Mouse (Mus musculus): Measurements from ENCODE around the gene Cops9.

The Cops9 gene

DNA sequence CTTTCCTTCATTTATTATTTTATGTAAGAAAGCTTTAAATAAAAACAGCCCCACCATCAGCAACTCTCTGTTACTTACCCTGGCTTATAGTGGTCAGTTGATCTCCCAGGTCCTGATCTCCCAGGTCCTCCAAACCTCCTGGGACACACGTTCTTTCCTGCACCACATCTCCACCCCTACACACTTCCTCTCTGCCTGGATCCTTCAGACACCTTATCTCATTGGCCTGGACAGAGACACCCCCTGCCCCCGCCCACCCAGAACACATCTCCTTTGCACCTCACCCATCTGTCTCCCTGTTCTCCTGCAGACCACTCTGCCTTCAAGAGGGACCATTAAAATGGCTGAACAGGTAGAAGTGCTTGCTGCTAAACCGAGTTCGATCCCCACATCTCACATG lies 5.2 kb upstream of the Cops9 start:
- no peak for DNase-seq (ENCODE audit: low spot score in 2 of 2)

DNA sequence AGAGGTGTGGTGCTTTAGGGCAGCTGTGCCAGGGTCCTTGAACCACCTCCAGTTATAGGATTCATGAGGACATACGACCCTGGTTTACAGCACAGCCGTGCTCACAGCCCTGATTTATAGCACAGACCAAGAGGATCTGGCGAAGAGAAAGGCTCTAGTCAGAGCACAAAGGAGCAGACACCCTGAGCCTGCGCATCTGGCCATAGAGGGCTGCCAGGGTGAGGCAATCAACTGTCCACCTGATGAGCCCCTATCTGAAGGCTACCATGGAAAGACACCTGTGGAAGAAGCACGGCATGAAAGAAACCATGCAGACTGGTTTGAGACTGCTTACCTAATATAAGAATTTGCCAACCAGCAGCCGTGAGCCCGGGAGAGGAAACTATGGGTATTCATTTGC lies 4.8 kb upstream of the Cops9 start:
- DNase-seq (ENCODE audit: low spot score in 2 of 2): no peak

DNA sequence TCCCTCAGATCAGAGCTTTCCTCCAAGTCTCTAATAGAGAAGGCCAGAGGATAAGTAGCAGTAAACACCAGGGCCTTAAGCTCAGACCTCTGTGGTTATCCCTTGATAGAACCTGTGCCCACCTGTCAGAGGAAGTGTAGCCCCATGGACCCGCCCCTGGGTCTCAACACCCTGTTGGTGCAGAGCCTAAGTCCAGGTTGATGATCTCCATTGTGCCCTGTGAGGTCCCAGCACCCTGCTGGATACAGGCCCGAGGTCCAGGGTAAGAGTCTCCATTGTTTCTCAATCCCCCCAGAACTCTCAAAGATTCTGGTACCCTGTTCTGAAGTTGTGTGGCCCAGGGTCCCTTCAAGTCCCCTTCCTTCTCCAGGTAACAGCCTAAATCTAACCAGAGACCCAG lies 4.3 kb upstream of the Cops9 start:
- DNase-seq (ENCODE audit: low spot score in 2 of 2): no peak

DNA sequence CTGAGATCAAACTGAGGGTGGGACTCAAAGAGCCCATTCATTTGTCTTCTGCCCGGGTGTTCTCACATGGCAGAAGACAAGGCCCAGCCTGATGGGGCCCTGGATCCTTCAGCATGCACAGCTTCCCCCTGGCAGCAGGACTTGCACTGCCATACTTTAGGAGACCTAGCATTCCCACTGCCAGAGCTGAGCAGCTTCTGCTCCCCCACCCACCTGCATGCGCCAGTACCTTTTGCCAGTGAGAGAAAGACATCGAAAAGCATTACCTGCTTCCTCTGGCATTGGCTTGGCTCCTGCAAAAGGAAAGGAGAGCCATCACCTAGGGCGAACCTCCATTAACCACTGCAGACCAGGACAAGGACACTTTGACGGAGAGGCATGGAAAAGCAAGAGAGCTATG lies 3.1 kb upstream of the Cops9 start:
- no peak for DNase-seq (ENCODE audit: low spot score in 2 of 2)

DNA sequence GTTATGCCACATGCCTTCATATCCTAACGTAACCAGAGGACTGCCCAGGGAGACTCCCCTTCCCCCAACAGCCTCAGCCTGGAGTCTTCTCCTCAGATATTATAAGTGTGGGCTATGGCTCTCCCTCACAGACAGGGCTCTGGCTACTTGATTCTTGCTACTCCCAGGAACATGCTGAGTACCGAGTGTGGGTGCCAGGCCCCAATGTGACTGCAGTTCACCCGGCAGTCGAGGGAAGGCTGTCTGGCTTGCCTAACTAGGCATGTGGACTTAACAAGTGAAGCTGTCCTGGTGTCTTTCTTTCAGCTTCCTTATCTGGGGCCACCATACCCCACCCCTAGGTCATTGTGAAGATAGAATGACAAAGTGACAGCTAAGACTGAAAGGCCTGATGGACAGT lies 1.9 kb upstream of the Cops9 start:
- no peak for DNase-seq (ENCODE audit: low spot score in 2 of 2)

DNA sequence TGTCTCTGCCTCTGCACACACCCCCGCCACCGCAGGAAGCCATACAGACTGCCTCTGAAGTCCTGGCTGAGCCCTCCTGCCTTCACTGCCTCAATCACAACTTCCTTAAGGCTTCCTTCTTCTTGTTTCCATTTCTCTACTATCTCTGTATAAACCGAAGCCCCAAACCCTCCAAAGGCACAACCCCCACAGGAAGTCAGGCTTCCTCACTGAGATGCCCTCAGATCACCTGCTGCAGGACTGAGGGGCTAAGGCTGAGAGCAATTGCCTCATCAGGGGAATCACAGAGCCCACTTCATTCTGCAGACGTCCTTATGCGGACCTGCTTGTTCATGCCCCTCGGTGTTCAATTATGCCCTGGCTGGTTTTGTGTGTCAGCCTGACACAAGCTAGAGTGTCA lies 1.4 kb downstream of the Cops9 start:
- no peak for DNase-seq (ENCODE audit: low spot score in 2 of 2)

DNA sequence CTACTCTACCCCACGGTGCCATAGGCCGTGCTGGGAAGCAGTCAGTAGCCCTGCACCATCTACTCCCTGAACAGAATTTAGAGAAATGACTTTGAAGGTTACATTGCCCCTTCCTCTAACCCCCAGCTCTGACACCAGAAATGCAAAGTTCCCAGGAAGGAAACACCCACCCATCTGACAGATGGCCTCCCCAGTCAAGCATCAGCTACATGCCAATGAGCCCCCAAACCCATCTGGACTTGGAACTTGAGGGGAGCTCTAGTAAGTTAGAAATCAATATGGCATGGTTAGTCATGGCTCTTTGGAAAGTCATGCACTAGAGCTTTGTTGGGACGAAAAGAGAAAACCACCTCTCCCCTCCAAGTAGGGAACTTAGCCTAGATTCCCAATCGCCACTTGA lies 3.0 kb downstream of the Cops9 start:
- DNase-seq (ENCODE audit: low spot score in 2 of 2): no peak

DNA sequence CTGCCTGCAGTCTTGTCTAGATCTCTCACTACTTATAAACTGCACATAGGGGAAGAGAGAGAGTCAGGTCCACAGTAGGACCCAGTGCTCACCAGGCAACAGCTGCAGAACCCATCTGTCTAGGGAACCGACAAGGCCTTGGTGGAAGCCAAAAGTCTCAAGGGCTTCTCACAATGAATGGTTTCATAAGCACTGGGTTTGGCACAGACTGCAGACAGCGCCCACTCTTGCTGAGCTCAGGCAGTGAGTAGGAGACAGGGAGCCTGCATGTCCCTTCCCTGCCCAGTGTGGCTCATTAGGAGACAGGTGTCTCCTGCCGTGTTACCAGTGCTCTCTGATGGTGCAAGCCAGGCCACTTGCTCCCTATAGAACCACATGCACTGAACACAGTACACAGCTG lies 3.6 kb downstream of the Cops9 start:
- DNase-seq (ENCODE audit: low spot score in 2 of 2): no peak

DNA sequence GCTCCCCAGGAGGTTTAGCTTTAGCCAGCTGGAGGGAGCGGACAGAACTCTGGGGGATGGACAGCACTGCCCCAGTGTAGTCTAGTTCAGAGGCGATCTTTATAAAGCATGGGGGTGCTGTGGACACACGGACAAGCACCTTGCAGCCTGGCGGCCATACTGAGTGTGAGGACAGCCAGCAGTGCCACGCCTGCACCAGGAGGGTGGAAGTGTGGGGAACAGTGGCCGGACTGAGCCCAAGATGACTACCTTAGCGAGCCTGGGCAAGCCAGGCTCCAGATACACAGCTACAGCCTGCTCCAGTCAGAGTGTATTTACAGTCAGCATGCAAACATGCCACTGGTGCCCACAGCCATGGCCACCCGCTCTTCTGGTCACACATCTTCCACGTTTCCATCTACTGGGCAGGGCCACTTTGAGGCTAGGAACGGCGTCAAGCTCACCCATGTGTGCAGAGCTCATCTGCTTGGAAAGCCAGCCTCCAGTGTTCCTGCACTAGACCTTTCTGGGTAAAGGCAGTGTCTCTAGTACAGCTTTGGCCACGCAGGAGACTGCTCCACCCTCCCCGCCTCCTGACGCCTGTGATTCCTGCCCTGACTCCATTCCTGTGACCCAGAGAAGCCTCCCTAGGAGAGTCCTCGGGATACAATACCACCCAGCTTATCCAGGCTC lies 4.1 kb downstream of the Cops9 start:
- no peak for DNase-seq (ENCODE audit: low spot score in 2 of 2)

DNA sequence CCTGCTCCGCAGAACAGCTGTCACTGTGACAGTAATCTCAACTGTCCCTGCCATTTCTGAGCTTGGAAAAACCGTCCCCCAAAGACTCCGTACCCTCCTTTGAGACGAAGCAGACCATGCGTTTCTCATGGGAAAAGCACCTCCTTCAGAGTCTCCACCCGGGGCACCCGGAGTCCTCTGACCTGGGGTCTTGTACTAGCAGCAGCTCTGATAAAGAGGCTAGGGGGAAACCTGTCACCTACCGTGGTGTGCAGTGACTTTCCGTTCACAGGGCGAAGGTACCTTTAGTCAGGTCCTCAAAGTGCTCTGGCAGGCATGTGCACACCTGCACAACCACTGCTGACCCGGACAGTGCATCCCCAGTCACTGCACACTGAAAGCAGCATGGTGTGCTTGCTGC lies 5.1 kb downstream of the Cops9 start:
- no peak for DNase-seq (ENCODE audit: low spot score in 2 of 2)

DNA sequence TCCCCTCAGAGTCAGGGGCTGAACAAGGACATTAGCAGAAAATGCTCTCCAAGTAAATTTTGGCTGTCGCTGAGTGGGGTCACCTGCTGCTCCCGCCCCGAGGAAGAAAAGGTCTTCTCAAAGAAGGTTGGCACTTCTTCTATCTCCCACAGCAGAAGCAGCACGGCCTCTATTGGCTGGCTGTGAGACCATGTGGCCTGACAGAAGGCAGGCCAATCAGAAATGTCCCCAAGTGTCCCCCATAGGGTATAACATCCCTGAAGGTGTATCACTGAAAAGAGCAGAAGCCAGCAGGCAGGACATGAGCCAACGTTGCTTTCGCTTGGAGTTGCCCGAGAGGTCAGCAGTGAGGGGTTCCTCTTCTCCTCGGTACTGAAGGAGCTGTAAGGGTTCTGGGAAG lies 5.8 kb downstream of the Cops9 start:
- no peak for DNase-seq (ENCODE audit: low spot score in 2 of 2)

DNA sequence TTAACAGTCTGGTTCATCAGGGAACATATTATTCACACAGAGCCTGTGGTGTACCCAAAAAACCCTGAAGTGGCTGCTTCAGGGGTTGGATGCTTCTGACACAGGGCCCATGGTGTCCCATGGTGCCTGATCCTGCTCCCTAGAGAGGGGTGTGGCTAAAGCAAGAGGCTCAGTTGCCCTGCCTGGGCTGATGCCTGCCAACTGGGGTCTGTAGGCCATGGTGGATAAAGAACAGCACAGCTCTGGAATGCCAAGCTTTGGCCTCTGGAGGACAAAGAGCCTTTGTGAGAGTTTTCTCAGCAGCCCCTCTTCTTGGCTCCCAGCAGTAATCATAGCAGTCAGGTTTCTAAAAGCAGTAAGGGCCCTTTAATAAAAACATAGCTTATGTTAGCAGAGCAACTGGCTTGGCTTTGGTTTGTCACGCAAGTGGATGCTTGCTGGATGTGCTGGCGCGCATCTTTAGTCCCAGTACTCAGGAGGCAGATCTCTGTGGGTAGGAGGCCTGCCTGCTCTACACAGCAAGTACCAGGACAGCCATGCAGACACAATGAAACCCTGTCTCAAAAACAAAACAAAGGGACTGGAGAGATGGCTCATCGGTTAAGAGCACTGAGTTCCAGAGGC lies 6.7 kb downstream of the Cops9 start:
- DNase-seq (ENCODE audit: low spot score in 2 of 2): no peak

DNA sequence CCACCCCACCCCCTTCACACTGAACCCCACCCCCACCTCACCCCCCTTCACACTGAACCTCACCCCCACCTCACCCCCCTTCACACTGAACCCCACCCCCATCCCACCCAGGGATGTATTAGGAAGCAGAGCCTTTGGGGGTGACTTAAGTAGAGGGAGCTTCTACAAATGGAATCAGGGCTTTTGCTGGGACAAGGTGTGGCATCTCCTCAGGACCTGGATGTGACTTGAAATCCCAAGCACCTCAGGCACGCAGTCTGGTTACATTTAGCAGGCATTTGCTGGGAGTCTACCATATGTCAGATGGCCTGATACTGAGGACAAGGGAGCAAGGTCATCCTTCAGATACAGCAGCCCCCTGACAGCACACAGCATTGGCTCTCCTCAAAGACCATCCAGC lies 7.2 kb downstream of the Cops9 start:
- DNase-seq (ENCODE audit: low spot score in 2 of 2): no peak

DNA sequence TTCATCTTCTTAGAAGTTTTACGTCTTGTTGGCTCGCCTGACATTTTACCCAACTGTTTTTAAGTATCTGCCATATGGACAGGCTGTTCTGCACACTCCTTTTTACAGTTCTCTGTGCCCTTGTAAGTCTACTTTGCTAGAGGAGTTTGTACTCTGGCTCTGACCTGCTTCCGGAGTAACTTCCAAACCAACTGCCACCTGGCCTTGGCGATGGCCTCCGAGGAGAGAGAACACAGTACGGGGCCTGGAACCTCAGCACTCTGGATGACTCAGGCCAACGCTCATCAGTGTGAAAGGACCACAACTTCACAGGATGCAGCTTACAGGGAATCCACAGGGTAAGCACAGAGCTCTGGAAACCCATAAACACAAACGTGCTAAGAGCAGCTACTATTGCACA lies 8.1 kb downstream of the Cops9 start:
- DNase-seq (ENCODE audit: low spot score in 2 of 2): no peak

DNA sequence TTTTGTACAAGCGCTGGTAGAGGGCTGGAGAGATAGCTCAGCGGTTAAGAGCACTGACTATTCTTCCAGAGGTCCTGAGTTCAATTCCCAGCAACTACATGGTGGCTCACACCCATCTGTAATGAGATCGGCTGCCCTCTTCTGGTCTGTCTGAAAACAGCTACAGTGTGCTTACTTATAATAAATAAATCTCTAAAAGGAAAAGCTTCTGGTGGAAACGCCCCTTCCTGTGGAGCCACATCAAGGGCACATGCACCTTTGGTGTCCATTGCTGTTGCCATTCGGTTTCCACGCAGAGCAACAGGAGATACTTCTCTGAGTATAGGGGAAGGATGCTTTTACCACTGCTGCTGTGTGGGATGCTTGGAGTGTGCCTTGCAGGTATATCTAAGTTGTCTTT lies 8.8 kb downstream of the Cops9 start:
- DNase-seq (ENCODE audit: low spot score in 2 of 2): no peak

DNA sequence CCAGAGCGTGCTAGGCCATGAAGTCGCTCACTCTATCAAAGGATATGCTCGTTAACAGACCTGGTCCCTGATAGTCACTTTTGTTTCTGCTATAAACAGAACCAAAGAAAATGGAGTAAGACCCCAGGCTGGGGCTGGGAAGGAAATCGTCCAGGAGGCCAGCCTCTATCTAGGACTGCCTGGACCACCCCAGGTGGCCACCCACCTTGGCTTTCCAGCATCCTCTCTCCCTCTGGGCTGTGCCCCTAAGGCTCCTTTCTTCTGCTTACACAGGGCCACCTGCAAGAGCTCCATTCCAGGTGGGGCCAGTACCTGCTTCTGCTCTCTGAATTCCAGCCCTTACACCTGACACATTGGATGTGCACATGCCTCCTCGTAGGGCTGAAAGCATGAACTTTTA lies 9.6 kb downstream of the Cops9 start:
- no peak for DNase-seq (ENCODE audit: low spot score in 2 of 2)

DNA sequence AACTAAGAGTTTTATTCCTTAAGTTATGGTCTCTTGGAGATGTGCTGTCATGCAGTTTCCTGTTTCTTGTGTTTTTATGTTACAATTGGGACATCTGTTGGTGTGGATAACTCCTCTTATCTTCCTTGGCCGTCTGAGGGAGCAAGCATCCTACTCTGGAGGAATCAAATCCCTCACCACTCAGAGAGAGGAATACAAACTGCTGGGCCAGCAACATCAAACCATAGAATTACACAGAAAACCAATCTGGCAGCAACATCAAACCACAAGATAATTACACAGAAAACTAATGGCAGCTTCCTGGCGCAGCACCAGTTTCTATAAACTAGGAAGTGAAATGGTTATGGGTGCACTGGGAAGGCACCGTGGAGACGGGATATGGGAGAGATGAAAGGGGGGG lies 13.6 kb downstream of the Cops9 start:
- DNase-seq (ENCODE audit: low spot score in 2 of 2): no peak

DNA sequence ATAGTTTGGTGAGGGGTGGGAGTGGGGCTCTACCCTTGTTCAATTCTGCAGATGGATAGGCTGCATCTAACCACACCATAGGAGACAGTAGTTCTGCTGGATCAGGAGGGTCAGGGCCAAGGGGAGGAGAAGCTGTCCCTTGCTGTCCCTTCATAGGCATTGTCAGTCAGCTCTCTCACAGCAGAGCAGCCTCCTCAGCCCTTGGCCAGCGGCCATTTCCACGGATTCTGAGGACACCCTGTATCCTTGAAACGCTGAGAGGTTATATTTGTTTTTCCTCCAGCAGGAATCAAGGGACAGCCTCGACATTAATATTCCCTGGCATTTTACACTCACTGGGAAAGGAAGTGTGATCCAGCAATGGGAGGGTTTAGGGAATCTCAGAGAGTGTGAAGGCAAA lies 23.4 kb downstream of the Cops9 start:
- no peak for DNase-seq (ENCODE audit: low spot score in 2 of 2)

DNA sequence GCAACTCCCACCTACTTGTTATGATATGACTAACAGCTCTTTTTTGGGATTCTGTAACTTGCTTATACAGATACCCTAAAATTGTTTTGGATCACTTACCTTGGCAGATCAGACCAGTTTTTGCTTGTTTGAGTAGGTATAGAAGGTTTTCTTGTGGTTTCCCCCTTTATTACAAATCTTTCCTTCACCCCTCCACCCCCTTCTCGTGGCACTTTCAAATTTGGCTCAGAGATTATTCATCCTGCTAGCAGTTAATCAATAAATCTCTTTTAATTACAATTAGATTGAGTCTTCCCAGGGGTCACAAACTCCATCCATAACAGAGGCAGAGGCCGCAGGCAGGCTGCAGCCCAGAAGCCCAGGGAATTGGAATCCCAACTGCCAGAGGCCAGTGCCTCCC lies 24.3 kb downstream of the Cops9 start, which contains the start of gene Olfr12:
TSS of gene Olfr12 (plus strand) at position 301 of the 400 bp plus-strand sequence.
- no peak for DNase-seq (ENCODE audit: low spot score in 2 of 2)

DNA sequence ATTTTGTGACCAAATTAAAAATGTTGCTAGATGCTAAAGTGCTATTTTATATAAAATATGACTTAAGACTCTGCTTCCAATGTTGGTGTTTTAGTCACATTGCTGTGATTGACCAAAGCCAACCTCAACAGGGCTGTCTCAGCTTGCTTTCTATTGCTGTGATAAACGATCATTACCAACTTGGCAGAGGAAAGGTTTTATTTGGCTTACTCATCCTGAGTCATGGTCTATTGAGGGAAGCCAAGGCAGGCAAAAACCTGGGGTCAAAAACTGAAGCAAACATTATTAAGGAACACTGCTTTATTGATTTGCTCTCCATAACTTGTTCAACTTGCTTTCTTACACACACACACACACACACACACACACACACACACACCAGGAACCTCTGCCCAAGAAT lies 25.7 kb downstream of the Cops9 start:
- DNase-seq (ENCODE audit: low spot score in 2 of 2): no peak

DNA sequence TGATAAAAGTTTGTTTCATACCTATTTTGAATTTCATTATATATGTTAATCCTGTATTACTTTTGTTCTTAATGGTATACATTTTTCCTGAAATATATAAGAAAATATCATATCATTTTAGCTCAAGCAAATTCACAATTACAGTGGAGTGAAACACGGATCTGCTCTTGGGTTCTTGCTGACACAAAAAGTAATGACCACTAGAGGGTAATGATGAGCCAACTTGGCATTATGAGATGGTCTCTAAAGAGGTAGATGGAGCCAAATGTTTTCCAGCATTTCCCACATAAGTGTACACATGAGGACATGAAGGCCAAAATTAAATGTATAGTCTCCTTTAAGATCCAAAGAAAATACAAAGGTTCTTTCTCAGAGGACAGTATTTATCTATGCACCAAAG lies 27.3 kb downstream of the Cops9 start:
- DNase-seq (ENCODE audit: low spot score in 2 of 2): no peak

DNA sequence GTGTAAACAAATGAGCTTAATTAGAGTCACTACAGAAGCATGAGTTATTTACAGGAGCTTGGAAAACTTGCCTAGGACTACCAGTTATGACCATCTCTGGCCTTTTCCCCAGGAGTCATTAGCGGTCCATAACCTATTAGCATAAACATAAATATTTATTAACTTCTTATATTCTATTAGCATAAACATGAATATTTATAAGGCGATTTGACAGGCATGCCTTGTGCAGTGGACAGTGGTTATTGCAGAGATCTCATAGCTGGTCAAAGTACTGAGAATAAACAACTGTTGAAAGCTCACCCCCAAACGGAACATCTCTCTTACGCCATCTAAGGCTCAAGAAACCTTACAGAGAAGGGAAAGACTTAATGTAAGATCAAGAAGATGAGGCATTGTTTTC lies 28.6 kb downstream of the Cops9 start:
- no peak for DNase-seq (ENCODE audit: low spot score in 2 of 2)

DNA sequence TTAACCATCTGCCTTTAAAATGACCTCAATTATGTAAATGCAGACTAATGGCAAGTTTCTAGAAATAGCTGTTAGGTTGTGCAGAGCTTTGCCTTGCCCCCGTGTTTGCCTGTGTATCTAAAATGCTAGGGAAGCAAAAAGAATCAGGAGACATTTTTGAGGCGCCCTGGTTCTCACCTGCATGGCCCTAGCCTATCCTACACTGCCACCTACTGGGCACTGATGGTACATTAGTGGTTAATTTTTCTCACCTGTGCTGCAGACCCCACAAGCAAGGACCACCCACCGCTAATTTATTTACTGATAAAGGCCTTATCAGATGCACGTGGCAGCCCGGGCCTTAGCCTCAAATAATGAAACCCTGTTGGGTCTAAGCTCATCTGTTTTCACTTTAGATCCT lies 30.8 kb downstream of the Cops9 start:
- peak; percentile 5 to 17 for DNase-seq (ENCODE audit: low spot score in 2 of 2)

DNA sequence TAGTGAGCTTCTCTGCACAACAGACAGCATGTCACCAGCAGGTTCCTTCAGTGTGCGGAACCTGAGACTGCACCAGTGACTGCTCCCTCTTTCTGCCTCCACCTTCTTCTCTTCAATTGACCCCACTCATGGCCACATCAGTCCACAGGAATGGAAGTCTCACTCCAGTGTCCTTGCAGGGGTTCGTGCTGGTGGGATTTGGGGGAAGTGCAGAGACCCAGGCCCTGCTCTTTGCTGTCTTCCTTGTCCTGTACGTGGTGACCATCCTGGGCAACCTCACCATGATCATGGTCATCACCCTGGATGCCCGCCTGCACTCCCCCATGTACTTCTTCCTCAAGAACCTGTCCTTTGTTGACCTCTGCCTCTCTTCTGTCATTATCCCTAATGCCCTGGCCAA lies 34.1 kb downstream of the Cops9 start:
- DNase-seq (ENCODE audit: low spot score in 2 of 2): no peak
